Mouse (Mus musculus): ENCODE measurements around the gene Ank3. TPM values are rescaled to one million over a fixed set of nuclear protein-coding genes. Genes with fewer than 3 reads are reported as not detected.
"Not testable (repeated sequence)": the region's sequence is repeated elsewhere in the genome, so short reads cannot be mapped to it uniquely, and the experiment has no call there.

Gene Ank3
- total and polyA plus RNA-seq, 3 experiments, result 3.2 to 6.7 TPM; not detected in 1

DNA sequence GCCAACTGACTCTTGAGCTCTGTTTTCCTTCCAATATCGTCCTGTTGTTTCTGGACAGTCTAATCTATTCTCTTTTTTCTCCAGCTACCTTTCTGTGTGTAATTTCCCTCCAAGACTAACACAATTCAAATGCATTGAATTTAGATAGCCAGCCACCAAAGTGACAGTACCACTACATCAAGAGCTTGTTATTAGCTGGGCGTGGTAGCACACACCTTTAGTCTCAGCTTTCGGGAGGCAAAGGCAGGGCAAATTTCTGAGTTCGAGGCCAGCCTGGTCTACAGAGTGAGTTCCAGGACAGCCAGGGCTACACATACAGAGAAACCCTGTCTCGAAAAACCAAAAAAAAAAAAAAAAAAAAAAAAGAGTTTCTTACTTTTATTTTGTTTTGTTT, 45.5 kb upstream of the Ank3 start:
- DNase-seq (ENCODE audit: low read depth, low spot score); H3K9me3 ChIP-seq (replicated peaks; ENCODE audit: insufficient read depth, low read length); H3K27me3 ChIP-seq (ENCODE audit: control insufficient read depth in 1 of 2, insufficient read depth in 2 of 2, low read length in 2 of 2): not testable (repeated sequence)
- Histone ChIP-seq H3K79me2 (ENCODE audit: control insufficient read depth, insufficient read depth, low read length, poor library complexity) (peaks cover 45% of the 10 kb centered on the region), H3K4me3 (ENCODE audit: control insufficient read depth in 1 of 2, insufficient read depth in 1 of 2, low read depth in 2 of 2, low read length in 2 of 2) (peak overlapping the region; percentile 18 to 33; a peak in 3 of 4 replicates), H3K4me1 (ENCODE audit: control insufficient read depth in 1 of 2, insufficient read depth in 2 of 2, low read length in 2 of 2) (peaks cover 0 to 13% of the 10 kb centered on the region in 2 experiments; a peak in 2 of 4 replicates), H3K27ac (ENCODE audit: control insufficient read depth, low read depth, low read length) (peak overlapping the region; percentile 70), H3K36me3 (ENCODE audit: control insufficient read depth in 1 of 2, insufficient read depth in 2 of 2, low read length in 2 of 2) (peaks cover 8 to 24% of the 10 kb centered on the region in 2 experiments), H3K9ac (ENCODE audit: control insufficient read depth, low read depth, low read length, poor library complexity, severe bottlenecking) (peak overlapping the region; percentile 62)
- peak; percentile 98 for TF ChIP-seq TBP (IDR thresholded peaks at IDR 0.05; ENCODE audit: low read depth, low read length)

DNA sequence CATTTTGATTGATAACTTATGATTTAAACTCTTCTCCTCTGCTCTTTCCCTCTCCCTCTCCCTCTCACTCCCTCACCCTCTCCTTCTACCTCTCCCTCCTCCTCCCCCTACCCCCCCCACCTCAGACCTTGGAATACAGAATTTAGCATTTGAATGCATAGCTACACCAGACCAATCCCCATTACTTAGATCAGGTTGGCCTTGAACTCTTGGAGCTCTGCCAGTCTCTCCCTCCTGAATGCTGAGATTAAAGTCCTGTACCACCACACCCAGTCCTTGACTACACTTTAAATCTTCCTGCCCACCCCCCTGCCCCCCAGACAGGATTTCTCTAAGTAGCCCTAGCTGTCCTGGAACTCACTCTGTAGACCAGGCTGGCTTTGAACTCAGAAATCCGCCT, 38.9 kb upstream of the Ank3 start:
- Histone ChIP-seq H3K9ac (ENCODE audit: control insufficient read depth, low read depth, low read length, poor library complexity, severe bottlenecking) (no peak overlapping the region), H3K27ac (ENCODE audit: control insufficient read depth, low read depth, low read length) (no peak overlapping the region), H3K4me1 (ENCODE audit: control insufficient read depth in 1 of 2, insufficient read depth in 2 of 2, low read length in 2 of 2) (no peaks in the 10 kb centered on the region), H3K36me3 (ENCODE audit: control insufficient read depth in 1 of 2, insufficient read depth in 2 of 2, low read length in 2 of 2) (no peaks in the 10 kb centered on the region), H3K4me3 (ENCODE audit: control insufficient read depth in 1 of 2, insufficient read depth in 1 of 2, low read depth in 2 of 2, low read length in 2 of 2) (no peak overlapping the region), H3K9me3 (replicated peaks; ENCODE audit: insufficient read depth, low read length) (no peaks in the 10 kb centered on the region), H3K79me2 (ENCODE audit: control insufficient read depth, insufficient read depth, low read length, poor library complexity) (no peaks in the 10 kb centered on the region), H3K27me3 (ENCODE audit: control insufficient read depth in 1 of 2, insufficient read depth in 2 of 2, low read length in 2 of 2) (no peaks in the 10 kb centered on the region; a peak in 1 of 4 replicates)
- DNase-seq (ENCODE audit: low read depth, low spot score), result no peak
- TF ChIP-seq TBP (IDR thresholded peaks at IDR 0.05; ENCODE audit: low read depth, low read length) (no peak), CHD2 (IDR thresholded peaks at IDR 0.05; ENCODE audit: low read length) (no peak), TCF12 (IDR thresholded peaks at IDR 0.05; ENCODE audit: low read depth, low read length) (no peak), KAT2A (conservative IDR thresholded peaks at IDR 0.05; ENCODE audit: low read depth, low read length) (no peak), ELF1 (IDR thresholded peaks at IDR 0.05; ENCODE audit: low read depth, low read length) (no peak), USF1 (IDR thresholded peaks at IDR 0.05; ENCODE audit: low read depth, low read length) (no peak), RCOR1 (IDR thresholded peaks at IDR 0.05; ENCODE audit: low read depth, low read length) (no peak), MAFK (IDR thresholded peaks at IDR 0.05; ENCODE audit: borderline replicate concordance, low read depth, low read length) (no peak), CHD1 (IDR thresholded peaks at IDR 0.05; ENCODE audit: low read depth, low read length) (no peak), MXI1 (IDR thresholded peaks at IDR 0.05; ENCODE audit: low read depth, low read length) (no peak)

DNA sequence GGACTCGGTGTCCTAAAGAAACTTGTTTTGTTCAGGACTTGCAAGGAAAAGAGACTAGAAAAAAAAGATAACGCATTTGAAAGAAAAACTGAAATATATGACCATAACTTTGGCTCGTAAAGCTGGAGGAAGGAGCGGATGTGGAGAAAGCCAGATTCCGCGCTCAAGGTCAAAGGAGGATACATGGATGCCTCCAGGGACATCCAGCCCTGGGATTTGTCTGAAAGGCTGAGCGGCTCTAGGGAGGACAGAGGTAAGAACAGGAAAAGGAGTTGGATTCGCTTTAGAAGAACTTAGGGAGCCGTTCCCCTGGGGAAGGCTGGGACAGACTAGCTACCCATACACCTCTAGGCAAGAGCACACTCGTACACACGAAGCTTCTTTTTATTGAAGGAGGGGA, 32.4 kb upstream of the Ank3 start:
- DNase-seq (ENCODE audit: low read depth, low spot score), result no peak
- no peak for TF ChIP-seq ZC3H11A (IDR thresholded peaks at IDR 0.05; ENCODE audit: low read depth, low read length)
- H3K4me3 ChIP-seq (ENCODE audit: control insufficient read depth in 1 of 2, insufficient read depth in 1 of 2, low read depth in 2 of 2, low read length in 2 of 2), result no peak overlapping the region

More for the DNA sequence above, 32.4 kb upstream of the Ank3 start:
- no peaks in the 10 kb centered on the region for H3K27me3 ChIP-seq (ENCODE audit: control insufficient read depth in 1 of 2, insufficient read depth in 2 of 2, low read length in 2 of 2)
- no peak overlapping the region for H3K27ac ChIP-seq (ENCODE audit: control insufficient read depth, low read depth, low read length)
- H3K9ac ChIP-seq (ENCODE audit: control insufficient read depth, low read depth, low read length, poor library complexity, severe bottlenecking), result no peak overlapping the region
- H3K79me2 ChIP-seq (ENCODE audit: control insufficient read depth, insufficient read depth, low read length, poor library complexity), result no peaks in the 10 kb centered on the region
- no peaks in the 10 kb centered on the region for H3K4me1 ChIP-seq (ENCODE audit: control insufficient read depth in 1 of 2, insufficient read depth in 2 of 2, low read length in 2 of 2)
- no peaks in the 10 kb centered on the region for H3K36me3 ChIP-seq (ENCODE audit: control insufficient read depth in 1 of 2, insufficient read depth in 2 of 2, low read length in 2 of 2)
- H3K9me3 ChIP-seq (replicated peaks; ENCODE audit: insufficient read depth, low read length), result no peaks in the 10 kb centered on the region

Measured in MEL (cell line).